11 mouse cellular contexts compared by ENCODE assay signal in the genomic region with DNA sequence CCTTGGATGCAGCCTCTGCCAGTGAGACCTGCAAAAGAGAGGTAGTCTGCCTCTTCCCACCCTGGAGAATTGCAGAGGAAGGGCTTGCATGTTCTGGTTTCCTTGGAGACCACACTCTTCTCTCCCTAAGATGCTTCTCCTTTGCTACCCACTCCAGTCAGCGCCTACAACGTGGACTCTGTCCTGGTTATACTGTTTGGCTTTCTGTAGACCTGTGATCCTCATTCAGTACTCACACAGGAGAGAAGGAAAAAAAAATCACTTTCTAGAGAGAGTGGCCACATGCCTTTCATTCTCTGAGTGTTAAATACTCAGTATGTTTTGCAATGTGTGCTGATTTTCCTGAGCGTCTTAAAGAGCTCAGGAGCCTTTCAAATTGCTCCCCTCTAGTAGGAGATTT.
"Had no signal": no experiment of that assay in that cellular context is flagged by ENCODE, and none has a peak within 500 bp of the region (broad histone marks: within the 10 kb centered on the region; RNA-seq: fewer than 3 reads in every experiment).

No protein-coding gene starts in this region.

- H3K4me3 ChIP-seq: intestine, embryonic 15.5 days; kidney, embryonic 15.5 days; limb, embryonic 15.5 days; liver, embryonic 12.5 days; midbrain, embryonic 10.5 days; midbrain, embryonic 15.5 days; neural tube, embryonic 12.5 days had no signal

- H3K27me3 ChIP-seq: intestine, embryonic 15.5 days; kidney, embryonic 15.5 days; limb, embryonic 15.5 days; liver, embryonic 12.5 days; midbrain, embryonic 15.5 days; neural tube, embryonic 12.5 days had no signal

- H3K4me1 ChIP-seq: intestine, embryonic 15.5 days; limb, embryonic 15.5 days; liver, embryonic 12.5 days; midbrain, embryonic 10.5 days; midbrain, embryonic 15.5 days; neural tube, embryonic 12.5 days had no signal

- H3K9ac ChIP-seq: intestine, embryonic 15.5 days; kidney, embryonic 15.5 days; limb, embryonic 15.5 days; liver, embryonic 12.5 days; midbrain, embryonic 15.5 days; neural tube, embryonic 12.5 days had no signal

- H3K27ac ChIP-seq: intestine, embryonic 15.5 days; kidney, embryonic 15.5 days; limb, embryonic 15.5 days; liver, embryonic 12.5 days; midbrain, embryonic 10.5 days; midbrain, embryonic 15.5 days; neural tube, embryonic 12.5 days had no signal

- H3K9me3 ChIP-seq: intestine, embryonic 15.5 days; kidney, embryonic 15.5 days; limb, embryonic 15.5 days; liver, embryonic 12.5 days; midbrain, embryonic 10.5 days; midbrain, embryonic 15.5 days; neural tube, embryonic 12.5 days had no signal

- H3K36me3 ChIP-seq: intestine, embryonic 15.5 days; kidney, embryonic 15.5 days; limb, embryonic 15.5 days; liver, embryonic 12.5 days; midbrain, embryonic 10.5 days; midbrain, embryonic 15.5 days; neural tube, embryonic 12.5 days had no signal

- ATAC-seq: intestine, embryonic 15.5 days; liver, embryonic 12.5 days; midbrain, embryonic 15.5 days had no signal

- DNase-seq: kidney, adult 18-20 months; kidney, postnatal 14 days; lung, postnatal 4 days; thymus, postnatal 4 days had no signal

- H3K4me2 ChIP-seq: intestine, embryonic 15.5 days; kidney, embryonic 15.5 days; limb, embryonic 15.5 days; liver, embryonic 12.5 days; midbrain, embryonic 15.5 days; neural tube, embryonic 12.5 days had no signal
